Mouse (Mus musculus) liver, embryonic 14.5 days (tissue): ENCODE results near the gene Tubg1. TPM values are rescaled to one million over a fixed set of nuclear protein-coding genes. Genes with fewer than 3 reads are reported as not detected.

Experiments used
- ATAC-seq: fragments of 200-750 bp; cut with Nextera tagmentation; 2 replicates; pipeline ENCODE4 v1.8.0; 2017; ENCODE audit warnings: moderate number of reproducible peaks, mild to moderate bottlenecking, moderate library complexity; ENCODE audit not compliant: insufficient read depth
- DNase-seq, 3 experiments: peaks; one replicate each; pipeline ENCODE4 v3.0.0-alpha.2; 2012 to 2013; ENCODE audit warnings: low read depth in 3 of 3, low spot score in 3 of 3
- H3K27ac ChIP-seq: fragments of 300-500 bp; sonication (generic); 2 replicates; pipeline ENCODE4 v1.5.1; 2014; ENCODE audit warnings: moderate library complexity, mild to moderate bottlenecking, control low read depth, inconsistent platforms
- H3K27me3 ChIP-seq: fragments of 300-500 bp; sonication (generic); 2 replicates; pipeline ENCODE4 v1.6.1; 2014; ENCODE audit warnings: mild to moderate bottlenecking, low read length, moderate library complexity; ENCODE audit not compliant: control insufficient read depth, insufficient read depth
- H3K36me3 ChIP-seq: fragments of 300-500 bp; sonication (generic); replicated peaks from 2 replicates; pipeline ENCODE4 v1.6.1; 2014; ENCODE audit warnings: low read depth; ENCODE audit not compliant: control insufficient read depth, insufficient read depth
- H3K4me1 ChIP-seq, 2 experiments: fragments of 200-500 bp in 1 of 2; fragments of 300-500 bp in 1 of 2; sonication (generic) in 1 of 2; replicated peaks; 2 replicates each; pipeline ENCODE4 v1.6.1; 2012 to 2014; ENCODE audit warnings: antibody characterized with exemption in 1 of 2, inconsistent platforms in 1 of 2, low read length in 1 of 2; ENCODE audit not compliant: control insufficient read depth in 2 of 2, insufficient read depth in 2 of 2
- H3K4me2 ChIP-seq: fragments of 300-500 bp; sonication (generic); 2 replicates; pipeline ENCODE4 v1.6.1; 2014; ENCODE audit warnings: low read depth, mild to moderate bottlenecking, control low read depth, moderate library complexity
- H3K4me3 ChIP-seq, 2 experiments: fragments of 200-500 bp in 1 of 2; fragments of 300-500 bp in 1 of 2; sonication (generic) in 1 of 2; 2 replicates each; pipeline ENCODE4 v1.5.1; 2012 to 2014; ENCODE audit warnings: low read depth in 2 of 2, low read length in 2 of 2, mild to moderate bottlenecking in 2 of 2, control low read depth in 1 of 2, inconsistent platforms in 1 of 2, moderate library complexity in 1 of 2; ENCODE audit not compliant: insufficient read depth in 1 of 2
- H3K9ac ChIP-seq: fragments of 300-500 bp; sonication (generic); replicated peaks from 2 replicates; pipeline ENCODE4 v1.6.1; 2014; ENCODE audit warnings: mild to moderate bottlenecking, control low read depth, moderate library complexity
- H3K9me3 ChIP-seq: fragments of 300-500 bp; sonication (generic); 2 replicates; pipeline ENCODE4 v1.6.1; 2016; ENCODE audit warnings: low read length, mixed read lengths; ENCODE audit not compliant: control insufficient read depth
- CTCF ChIP-seq: IDR thresholded peaks from 2 replicates; pipeline ENCODE4 v1.5.1; 2016; ENCODE audit warnings: antibody characterized with exemption, low read depth, control low read depth
- EP300 ChIP-seq: IDR thresholded peaks from 2 replicates; pipeline ENCODE4 v1.6.1; 2016; ENCODE audit warnings: antibody characterized with exemption, low read depth
- WGBS: fragments of 180-500 bp; shearing (Covaris S2); extraction: QIAGEN DNeasy Blood & Tissue Kit; methylation state at CpG from one replicate; pipeline ENCODE4 v1.1.7; 2014; ENCODE audit not compliant: insufficient replicate concordance; 5-methylcytosine and 5-hydroxymethylcytosine counted together
- polyA plus RNA-seq, 2 experiments: library from polyadenylated mRNA; depleted of rRNA in 1 of 2; stranded (reverse) in 1 of 2; unstranded in 1 of 2; fragments of >200 nt; fragmentation: Nextera tagmentation in 1 of 2; extraction: Ambion mirVana in 1 of 2; gene quantifications; 2 replicates each; pipeline versions ENCODE4 v1.2.1 to v1.2.3; 2012 to 2014

Tubg1 gene
- 12.4 and 13.8 TPM in 2 replicates for polyA plus RNA-seq (2012; rRNA removed)
- 32.0 and 32.4 TPM in 2 replicates for polyA plus RNA-seq (2014; fragmentation: Nextera tagmentation; extraction: Ambion mirVana)

DNA sequence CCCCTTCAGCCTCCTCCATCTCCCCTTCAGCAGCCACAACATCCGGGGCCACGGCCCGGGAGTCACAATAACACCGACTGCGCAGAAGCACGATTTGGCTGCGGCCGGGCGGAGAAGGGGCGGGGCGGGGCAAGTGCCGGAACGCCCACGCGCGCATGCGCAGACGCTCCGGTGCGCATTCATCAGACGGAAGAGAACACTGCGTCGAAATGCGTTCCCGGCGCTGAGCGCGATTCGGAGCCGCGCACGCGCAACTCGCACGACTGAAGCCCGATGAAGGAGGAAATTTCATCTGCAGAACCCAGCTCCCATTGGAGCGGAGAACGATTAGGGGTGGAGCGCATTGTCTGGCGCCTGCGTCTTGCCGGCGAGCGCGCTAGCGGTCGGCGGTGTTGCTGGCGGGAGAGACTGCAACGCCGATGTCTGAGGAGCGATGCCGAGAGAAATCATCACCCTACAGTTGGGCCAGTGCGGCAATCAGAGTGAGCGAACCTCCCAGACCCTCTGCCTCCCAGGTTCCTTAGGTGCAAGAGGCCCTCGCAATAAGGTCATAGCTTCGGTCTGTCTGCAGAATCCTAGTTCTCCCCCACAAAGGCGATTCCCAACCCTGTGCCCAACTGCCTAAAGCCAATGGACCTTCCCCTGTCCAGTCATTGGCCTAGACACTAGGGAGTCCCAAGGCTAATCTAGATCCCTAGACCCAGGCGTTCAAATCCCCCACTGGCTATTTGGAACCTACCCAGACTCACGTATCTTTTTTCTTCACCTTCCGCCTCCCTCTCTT lies at the start of gene Tubg1, which contains the start of gene Retreg3:
Tubg1 (plus strand) TSS at position 178 of the 784 bp plus-strand sequence.
Retreg3 (minus strand) TSS at position 133 of the 784 bp plus-strand sequence.
- ATAC-seq (peak; percentile 91), DNase-seq (peak; percentile 97 to 98 (median 98))
- peak within 1 kb of the TSS; percentile 81 for H3K27ac ChIP-seq
- H3K9me3 ChIP-seq: no peaks in the 10 kb centered on the region
- H3K4me1 ChIP-seq: peaks cover 13 to 18% of the 10 kb centered on the region in 2 experiments
- no peak for TF ChIP-seq CTCF
- H3K9ac ChIP-seq: peak within 1 kb of the TSS; percentile 89
- no peaks in the 10 kb centered on the region for H3K36me3 ChIP-seq
- H3K27me3 ChIP-seq: no peaks in the 10 kb centered on the region
- WGBS: under 1% methylated on average over 60 of the region's 61 CpGs
- peak within 1 kb of the TSS; percentile 100 for H3K4me2 ChIP-seq
- H3K4me3 ChIP-seq: peak within 1 kb of the TSS; percentile 71 to 86

DNA sequence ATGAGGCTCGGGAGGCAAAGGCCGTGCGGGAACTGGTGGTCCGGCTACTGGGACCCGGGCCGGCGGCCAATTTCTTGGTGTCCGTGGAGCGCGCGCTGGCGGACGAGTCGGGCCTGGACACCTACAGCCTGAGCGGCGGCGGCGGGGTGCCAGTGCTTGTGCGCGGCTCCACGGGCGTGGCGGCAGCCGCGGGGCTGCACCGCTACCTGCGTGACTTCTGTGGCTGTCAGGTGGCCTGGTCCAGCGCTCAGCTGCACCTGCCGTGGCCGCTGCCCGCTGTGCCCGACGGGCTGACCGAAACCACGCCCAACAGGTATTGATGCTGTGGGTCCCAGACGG lies 49.6 kb upstream of the Tubg1 start:
- Histone ChIP-seq H3K27ac (no peak overlapping the region), H3K4me3 (peak overlapping the region; percentile 64 to 70), H3K9ac (peak overlapping the region; percentile 51), H3K4me1 (peaks cover 14 to 25% of the 10 kb centered on the region in 2 experiments), H3K9me3 (no peaks in the 10 kb centered on the region), H3K36me3 (no peaks in the 10 kb centered on the region), H3K27me3 (peaks cover 10% of the 10 kb centered on the region), H3K4me2 (peak overlapping the region; percentile 70)
- TF ChIP-seq EP300 (no peak), CTCF (no peak)
- DNase-seq: no peak
- ATAC-seq: peak; percentile 72
- WGBS: under 1% methylated on average over 36 of the region's 36 CpGs

DNA sequence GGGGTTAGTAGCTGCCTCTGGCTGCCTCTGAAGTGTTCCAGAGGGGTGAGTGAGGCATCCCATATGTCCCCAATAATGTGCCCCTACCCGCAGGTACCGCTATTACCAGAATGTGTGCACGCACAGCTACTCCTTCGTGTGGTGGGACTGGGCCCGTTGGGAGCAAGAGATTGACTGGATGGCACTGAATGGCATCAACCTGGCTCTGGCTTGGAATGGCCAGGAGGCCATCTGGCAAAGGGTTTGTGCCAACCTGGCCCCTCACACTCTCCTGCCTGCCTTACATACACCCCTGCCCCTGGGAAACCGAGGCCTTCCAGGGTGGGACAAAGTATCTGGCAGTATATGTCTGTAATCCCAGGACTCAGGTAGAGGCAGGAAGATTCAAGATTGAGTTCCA lies 48.8 kb upstream of the Tubg1 start:
- Histone ChIP-seq H3K36me3 (no peaks in the 10 kb centered on the region), H3K4me1 (peaks cover 11 to 18% of the 10 kb centered on the region in 2 experiments), H3K4me3 (no peak overlapping the region), H3K27me3 (peaks cover 10% of the 10 kb centered on the region), H3K4me2 (no peak overlapping the region), H3K27ac (no peak overlapping the region), H3K9me3 (no peaks in the 10 kb centered on the region), H3K9ac (no peak overlapping the region)
- TF ChIP-seq CTCF: no peak
- no peak for TF ChIP-seq EP300
- WGBS: 67% methylated on average over 6 of the region's 6 CpGs
- DNase-seq (no peak), ATAC-seq (no peak)

DNA sequence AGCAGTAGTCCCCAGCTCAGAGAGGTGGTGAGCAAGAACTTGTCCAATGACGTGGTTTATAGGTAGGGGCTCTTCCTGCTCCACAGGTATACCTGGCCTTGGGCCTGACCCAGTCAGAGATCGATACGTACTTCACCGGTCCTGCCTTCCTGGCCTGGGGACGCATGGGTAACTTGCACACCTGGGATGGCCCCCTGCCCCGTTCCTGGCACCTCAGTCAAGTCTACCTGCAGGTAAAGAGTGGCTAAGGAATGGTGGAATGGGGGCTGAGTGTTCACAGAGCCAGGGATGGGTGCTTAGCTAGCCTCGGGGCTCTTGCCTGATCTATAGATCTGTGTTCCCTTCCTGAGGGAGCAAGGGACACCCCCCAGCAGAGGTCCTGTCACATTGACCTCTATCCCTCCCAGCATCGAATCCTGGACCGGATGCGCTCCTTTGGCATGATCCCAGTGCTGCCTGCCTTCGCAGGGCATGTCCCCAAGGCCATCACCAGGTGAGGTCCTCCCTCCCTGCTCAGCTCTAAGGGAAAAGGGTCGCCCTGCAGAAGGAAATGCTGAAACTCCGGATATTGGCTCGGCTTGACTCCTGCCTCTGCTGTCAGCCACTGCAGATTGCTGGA lies 47.8 kb upstream of the Tubg1 start:
- H3K27ac ChIP-seq: no peak overlapping the region
- peaks cover 10% of the 10 kb centered on the region for H3K27me3 ChIP-seq
- peaks cover 5 to 9% of the 10 kb centered on the region in 2 experiments for H3K4me1 ChIP-seq
- no peaks in the 10 kb centered on the region for H3K9me3 ChIP-seq
- no peaks in the 10 kb centered on the region for H3K36me3 ChIP-seq
- H3K4me2 ChIP-seq: no peak overlapping the region
- no peak overlapping the region for H3K9ac ChIP-seq
- ATAC-seq (no peak), DNase-seq (no peak)
- no peak overlapping the region for H3K4me3 ChIP-seq
- TF ChIP-seq EP300 (no peak), CTCF (no peak)
- 68% methylated on average over 14 of the region's 14 CpGs for WGBS

DNA sequence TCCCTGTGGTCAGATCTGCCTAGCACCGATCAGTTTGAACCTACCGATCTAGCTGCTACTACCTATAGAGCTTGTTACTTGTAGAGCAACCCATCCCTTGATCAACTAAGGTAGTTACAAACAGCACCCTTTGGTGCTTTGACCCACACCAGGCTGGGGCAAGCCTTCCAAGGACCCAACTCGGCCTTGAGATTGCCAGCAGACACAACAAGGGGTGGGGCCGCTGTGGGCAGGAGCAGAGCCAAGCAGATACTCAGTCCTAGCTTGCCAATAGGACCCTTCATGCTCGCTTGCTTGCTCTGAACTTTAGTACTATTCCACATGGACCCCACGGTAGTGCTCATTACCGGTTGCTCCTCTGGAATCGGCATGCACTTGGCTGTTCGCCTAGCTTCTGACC lies 41.6 kb upstream of the Tubg1 start, which contains the start of gene Hsd17b1:
Hsd17b1 (plus strand) TSS at position 291 of the 400 bp plus-strand sequence.
- H3K4me1 ChIP-seq: peaks cover 9 to 12% of the 10 kb centered on the region in 2 experiments
- ATAC-seq: no peak
- H3K27me3 ChIP-seq: peaks cover 39% of the 10 kb centered on the region
- H3K9ac ChIP-seq: no peak within 1 kb of the TSS
- no peak within 1 kb of the TSS for H3K4me3 ChIP-seq
- no peak for TF ChIP-seq CTCF
- no peak for TF ChIP-seq EP300
- no peak within 1 kb of the TSS for H3K27ac ChIP-seq
- WGBS: 66% methylated on average over 9 of the region's 9 CpGs
- H3K4me2 ChIP-seq: no peak within 1 kb of the TSS
- no peaks in the 10 kb centered on the region for H3K36me3 ChIP-seq
- H3K9me3 ChIP-seq: no peaks in the 10 kb centered on the region
- DNase-seq: no peak
